Mouse (Mus musculus): Measurements from ENCODE around the gene Dbndd1. TPM values are rescaled to one million over a fixed set of nuclear protein-coding genes. Genes with fewer than 3 reads are reported as not detected.
A peak's percentile ranks its signal among the peaks of the same experiment; 100 is the strongest.
"Not testable (repeated sequence)": the region's sequence is repeated elsewhere in the genome, so short reads cannot be mapped to it uniquely, and the experiment has no call there.

Dbndd1 gene
- polyA plus RNA-seq, 1 experiment from 2014 or later = 103 TPM

- peak overlapping the region; percentile 65 for H3K4me2 ChIP-seq (ENCODE audit: low read length)
- no peaks in the 10 kb centered on the region for H3K27me3 ChIP-seq (ENCODE audit: control insufficient read depth, insufficient read depth, low read length)
- peak overlapping the region; percentile 81 for H3K4me3 ChIP-seq (replicated peaks; ENCODE audit: low read depth, low read length)
- H3K9me3 ChIP-seq (ENCODE audit: control insufficient read depth, low read length) = no peaks in the 10 kb centered on the region
- peak overlapping the region; percentile 75 for H3K9ac ChIP-seq (replicated peaks; ENCODE audit: low read length)
- peaks cover 32% of the 10 kb centered on the region for H3K36me3 ChIP-seq (ENCODE audit: control insufficient read depth, insufficient read depth, low read length)
- peak; percentile 54 for DNase-seq
- 39% methylated on average over 16 of the region's 16 CpGs for WGBS
- no peak for ATAC-seq (ENCODE audit: low FRiP score, low TSS enrichment)
- peaks cover 14% of the 10 kb centered on the region for H3K4me1 ChIP-seq (ENCODE audit: control insufficient read depth, insufficient read depth, low read length)
- H3K27ac ChIP-seq (replicated peaks; ENCODE audit: low read depth, low read length) = peak overlapping the region; percentile 98
Observed at GRCm38 (mm10) chr8:123478456-123479218, 36.6 kb downstream of the Dbndd1 start.

GRCm38 (mm10) chr8:123477737-123478258 lies 37.5 kb downstream of the Dbndd1 start, which contains the start of gene Afg3l1:
Gene Afg3l1, plus strand, starts transcription at chr8:123477903.
- peak within 1 kb of the TSS; percentile 65 for H3K4me2 ChIP-seq (ENCODE audit: low read length)
- no peaks in the 10 kb centered on the region for H3K9me3 ChIP-seq (ENCODE audit: control insufficient read depth, low read length)
- H3K4me3 ChIP-seq (replicated peaks; ENCODE audit: low read depth, low read length) = peak within 1 kb of the TSS; percentile 81
- ATAC-seq (ENCODE audit: low FRiP score, low TSS enrichment) (peak; percentile 91), DNase-seq (peak; percentile 97)
- peaks cover 14% of the 10 kb centered on the region for H3K4me1 ChIP-seq (ENCODE audit: control insufficient read depth, insufficient read depth, low read length)
- H3K9ac ChIP-seq (replicated peaks; ENCODE audit: low read length) = peak within 1 kb of the TSS; percentile 75
- H3K27me3 ChIP-seq (ENCODE audit: control insufficient read depth, insufficient read depth, low read length) = no peaks in the 10 kb centered on the region
- peak within 1 kb of the TSS; percentile 98 for H3K27ac ChIP-seq (replicated peaks; ENCODE audit: low read depth, low read length)
- under 1% methylated on average over 58 of the region's 58 CpGs for WGBS
- H3K36me3 ChIP-seq (ENCODE audit: control insufficient read depth, insufficient read depth, low read length) = peaks cover 27% of the 10 kb centered on the region

- H3K4me1 ChIP-seq (ENCODE audit: control insufficient read depth, insufficient read depth, low read length) = peaks cover 14% of the 10 kb centered on the region
- no peaks in the 10 kb centered on the region for H3K27me3 ChIP-seq (ENCODE audit: control insufficient read depth, insufficient read depth, low read length)
- ATAC-seq (ENCODE audit: low FRiP score, low TSS enrichment) (peak; percentile 72), DNase-seq (peak; percentile 74)
- 7% methylated on average over 34 of the region's 34 CpGs for WGBS
- peak overlapping the region; percentile 65 for H3K4me2 ChIP-seq (ENCODE audit: low read length)
- peak overlapping the region; percentile 75 for H3K9ac ChIP-seq (replicated peaks; ENCODE audit: low read length)
- H3K9me3 ChIP-seq (ENCODE audit: control insufficient read depth, low read length) = no peaks in the 10 kb centered on the region
- peak overlapping the region; percentile 81 for H3K4me3 ChIP-seq (replicated peaks; ENCODE audit: low read depth, low read length)
- peak overlapping the region; percentile 98 for H3K27ac ChIP-seq (replicated peaks; ENCODE audit: low read depth, low read length)
- H3K36me3 ChIP-seq (ENCODE audit: control insufficient read depth, insufficient read depth, low read length) = peaks cover 21% of the 10 kb centered on the region
Observed at GRCm38 (mm10) chr8:123476911-123477736, 38.1 kb downstream of the Dbndd1 start.

GRCm38 (mm10) chr8:123474549-123474948 lies 40.7 kb downstream of the Dbndd1 start:
- 65% methylated on average over 5 of the region's 5 CpGs for WGBS
- H3K4me2 ChIP-seq (ENCODE audit: low read length) = not testable (repeated sequence)

DNA sequence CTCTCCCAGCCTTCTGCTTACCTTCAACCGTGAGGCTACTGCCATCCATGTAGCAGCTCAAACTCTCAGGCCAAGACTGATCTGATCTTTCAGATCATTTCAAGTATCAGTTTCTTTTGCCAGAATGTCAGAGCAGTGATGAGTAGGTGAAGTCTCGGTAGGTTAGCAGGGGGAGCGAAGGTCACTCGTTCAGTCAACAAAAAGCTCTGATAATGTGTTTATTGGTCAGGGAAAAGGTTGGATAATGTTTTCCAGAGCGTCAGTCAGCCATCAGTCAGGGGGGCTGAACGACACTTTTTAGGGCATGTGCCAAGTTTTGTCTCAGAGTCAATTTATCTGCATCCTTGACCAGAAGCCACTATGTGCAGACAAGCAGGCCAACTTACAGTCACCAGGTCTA lies 42.3 kb downstream of the Dbndd1 start:
- H3K27ac ChIP-seq (replicated peaks; ENCODE audit: low read depth, low read length); H3K4me3 ChIP-seq (replicated peaks; ENCODE audit: low read depth, low read length); H3K27me3 ChIP-seq (ENCODE audit: control insufficient read depth, insufficient read depth, low read length); H3K36me3 ChIP-seq (ENCODE audit: control insufficient read depth, insufficient read depth, low read length); H3K4me2 ChIP-seq (ENCODE audit: low read length); ATAC-seq (ENCODE audit: low FRiP score, low TSS enrichment); H3K4me1 ChIP-seq (ENCODE audit: control insufficient read depth, insufficient read depth, low read length); H3K9me3 ChIP-seq (ENCODE audit: control insufficient read depth, low read length); H3K9ac ChIP-seq (replicated peaks; ENCODE audit: low read length); DNase-seq: not testable (repeated sequence)
- WGBS = 79% methylated on average over 6 of the region's 6 CpGs

More at GRCm38 (mm10) chr8:123474549-123474948, 40.7 kb downstream of the Dbndd1 start:
- not testable (repeated sequence) for H3K27me3 ChIP-seq (ENCODE audit: control insufficient read depth, insufficient read depth, low read length); H3K9me3 ChIP-seq (ENCODE audit: control insufficient read depth, low read length); DNase-seq; H3K27ac ChIP-seq (replicated peaks; ENCODE audit: low read depth, low read length); H3K36me3 ChIP-seq (ENCODE audit: control insufficient read depth, insufficient read depth, low read length); ATAC-seq (ENCODE audit: low FRiP score, low TSS enrichment); H3K9ac ChIP-seq (replicated peaks; ENCODE audit: low read length); H3K4me3 ChIP-seq (replicated peaks; ENCODE audit: low read depth, low read length)
- peaks cover 14% of the 10 kb centered on the region for H3K4me1 ChIP-seq (ENCODE audit: control insufficient read depth, insufficient read depth, low read length)

- no peak overlapping the region for H3K27ac ChIP-seq (replicated peaks; ENCODE audit: low read depth, low read length)
- no peak overlapping the region for H3K9ac ChIP-seq (replicated peaks; ENCODE audit: low read length)
- no peaks in the 10 kb centered on the region for H3K4me1 ChIP-seq (ENCODE audit: control insufficient read depth, insufficient read depth, low read length)
- H3K4me2 ChIP-seq (ENCODE audit: low read length) = no peak overlapping the region
- DNase-seq (no peak), ATAC-seq (ENCODE audit: low FRiP score, low TSS enrichment) (no peak)
- 78% methylated on average over 3 of the region's 3 CpGs for WGBS
- no peak overlapping the region for H3K4me3 ChIP-seq (replicated peaks; ENCODE audit: low read depth, low read length)
- no peaks in the 10 kb centered on the region for H3K9me3 ChIP-seq (ENCODE audit: control insufficient read depth, low read length)
- H3K36me3 ChIP-seq (ENCODE audit: control insufficient read depth, insufficient read depth, low read length) = peaks cover 12% of the 10 kb centered on the region
- no peaks in the 10 kb centered on the region for H3K27me3 ChIP-seq (ENCODE audit: control insufficient read depth, insufficient read depth, low read length)
Observed at GRCm38 (mm10) chr8:123467476-123467875, 47.8 kb downstream of the Dbndd1 start.

GRCm38 (mm10) chr8:123463651-123464050 lies 51.6 kb downstream of the Dbndd1 start:
- Histone ChIP-seq H3K9me3 (ENCODE audit: control insufficient read depth, low read length) (no peaks in the 10 kb centered on the region), H3K36me3 (ENCODE audit: control insufficient read depth, insufficient read depth, low read length) (peaks cover 46% of the 10 kb centered on the region), H3K4me2 (ENCODE audit: low read length) (no peak overlapping the region), H3K4me1 (ENCODE audit: control insufficient read depth, insufficient read depth, low read length) (no peaks in the 10 kb centered on the region), H3K4me3 (replicated peaks; ENCODE audit: low read depth, low read length) (no peak overlapping the region), H3K27ac (replicated peaks; ENCODE audit: low read depth, low read length) (no peak overlapping the region), H3K27me3 (ENCODE audit: control insufficient read depth, insufficient read depth, low read length) (no peaks in the 10 kb centered on the region), H3K9ac (replicated peaks; ENCODE audit: low read length) (no peak overlapping the region)
- ATAC-seq (ENCODE audit: low FRiP score, low TSS enrichment) = no peak
- 94% methylated on average over 4 of the region's 4 CpGs for WGBS
- no peak for DNase-seq

All from midbrain, embryonic 14.5 days (tissue).